Mouse (Mus musculus) heart, postnatal 10 days (tissue): ENCODE results near the gene Hist1h2bg. TPM values are rescaled to one million over a fixed set of nuclear protein-coding genes. Genes with fewer than 3 reads are reported as not detected.
"Not testable (repeated sequence)": the region's sequence is repeated elsewhere in the genome, so short reads cannot be mapped to it uniquely, and the experiment has no call there.

Source experiments
- DNase-seq, 2 experiments: peaks; one replicate each; pipeline ENCODE4 v3.0.0; 2021
- intact Hi-C: fragments of 180-260 bp; cut with DNase I; formaldehyde crosslinking; loops from one replicate; pipeline ENCODE4 v1.15.1; 2025
- total RNA-seq, 2 experiments: library from RNA; stranded (reverse); gene quantifications; 2 replicates each; pipeline ENCODE4 v1.2.3; 2021

Hist1h2bg gene
- total RNA-seq, 2 experiments from 2014 or later: 285 to 300 TPM

GRCm38 (mm10) chr13:23560699-23561098 lies 10.5 kb upstream of the Hist1h2bg start:
- DNase-seq, intact Hi-C loops: not testable (repeated sequence)

DNA sequence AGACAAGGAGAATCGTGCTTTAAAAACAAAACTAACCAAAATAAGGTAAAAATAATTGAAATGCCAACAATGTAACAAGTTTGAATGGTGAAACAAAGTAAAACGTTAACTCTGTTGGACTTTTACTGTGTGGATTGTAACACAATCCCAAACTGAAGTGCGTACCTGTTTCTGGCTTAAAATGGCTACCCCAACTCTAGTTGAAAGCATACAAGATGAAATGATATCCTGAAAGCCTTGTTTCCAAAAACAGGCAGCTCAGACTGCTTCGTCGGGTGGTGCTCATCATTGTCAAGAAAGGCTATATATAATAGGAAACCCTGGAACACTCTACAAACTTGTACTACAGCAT lies 9.7 kb upstream of the Hist1h2bg start:
- DNase-seq, intact Hi-C loops: not testable (repeated sequence)

DNA sequence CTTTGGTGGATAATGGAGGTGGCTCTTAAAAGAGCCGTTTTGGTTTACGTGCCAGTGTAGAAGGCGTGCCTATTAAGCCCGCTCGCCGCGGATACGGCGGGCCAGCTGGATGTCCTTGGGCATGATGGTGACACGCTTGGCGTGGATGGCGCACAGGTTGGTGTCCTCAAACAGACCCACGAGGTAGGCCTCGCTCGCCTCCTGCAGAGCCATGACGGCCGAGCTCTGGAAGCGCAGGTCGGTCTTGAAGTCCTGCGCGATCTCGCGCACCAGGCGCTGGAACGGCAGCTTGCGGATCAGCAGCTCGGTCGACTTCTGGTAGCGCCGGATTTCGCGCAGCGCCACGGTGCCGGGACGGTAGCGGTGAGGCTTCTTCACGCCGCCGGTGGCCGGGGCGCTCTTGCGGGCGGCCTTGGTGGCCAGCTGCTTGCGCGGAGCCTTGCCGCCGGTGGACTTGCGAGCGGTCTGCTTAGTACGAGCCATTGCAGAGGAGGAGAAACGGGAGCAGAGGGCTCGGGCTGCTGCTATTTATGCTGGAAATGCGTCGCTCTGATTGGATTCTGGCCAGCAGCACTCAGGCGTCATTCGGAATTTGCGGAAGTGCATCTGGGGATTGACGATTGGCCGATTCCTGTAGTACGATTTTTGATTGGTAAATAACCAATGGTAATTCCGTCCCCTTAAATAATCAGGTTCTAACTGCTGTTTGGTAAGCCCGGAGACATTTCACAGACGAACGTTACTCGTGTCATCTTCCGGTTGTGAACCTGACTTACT lies 9.1 kb upstream of the Hist1h2bg start, which contains the start of gene Hist1h3e:
Gene Hist1h3e (minus strand): TSS at position 487 of the 777 bp plus-strand sequence.
- intact Hi-C loops: not testable (repeated sequence)
- DNase-seq: peak; percentile 96

DNA sequence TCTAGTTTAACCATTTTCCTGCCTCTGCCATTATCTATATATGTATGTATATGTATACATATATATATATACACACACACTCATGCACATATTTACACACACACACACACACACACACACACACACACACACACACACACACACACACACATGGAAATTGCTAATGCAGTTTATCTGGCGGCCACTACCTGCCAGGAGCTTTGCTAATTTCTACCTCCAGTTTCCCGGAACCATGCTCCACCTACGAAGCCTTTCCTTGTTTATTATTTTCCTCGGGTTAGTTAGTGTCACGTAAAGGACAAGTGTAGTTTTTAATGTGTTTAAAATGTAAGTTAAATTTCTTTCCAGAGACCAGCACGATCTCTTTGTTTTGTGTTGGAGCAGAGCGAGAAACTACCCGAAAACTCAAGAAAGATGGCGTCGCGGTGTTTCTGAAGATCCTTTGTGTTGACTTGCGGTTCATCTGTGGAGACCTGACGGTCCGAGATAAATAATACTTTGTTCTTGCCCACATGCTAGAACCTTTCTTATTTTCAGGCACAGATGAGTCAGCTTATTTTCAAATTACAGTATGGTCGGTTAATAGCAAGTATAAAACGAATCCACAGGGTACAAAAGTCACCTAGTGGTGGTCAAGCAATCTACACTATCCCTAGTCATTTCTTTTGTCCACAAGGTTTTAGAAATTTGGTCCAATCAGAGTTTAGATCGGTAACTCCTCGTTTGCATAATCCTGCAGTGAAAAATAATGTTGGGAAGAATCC lies 8.3 kb upstream of the Hist1h2bg start:
- intact Hi-C loops: no loop called here

GRCm38 (mm10) chr13:23564482-23564881 lies 6.7 kb upstream of the Hist1h2bg start:
- no peak for DNase-seq
- intact Hi-C loops: no loop called here

More for the DNA sequence above, 8.3 kb upstream of the Hist1h2bg start:
- DNase-seq: peak; percentile 62 to 70

DNA sequence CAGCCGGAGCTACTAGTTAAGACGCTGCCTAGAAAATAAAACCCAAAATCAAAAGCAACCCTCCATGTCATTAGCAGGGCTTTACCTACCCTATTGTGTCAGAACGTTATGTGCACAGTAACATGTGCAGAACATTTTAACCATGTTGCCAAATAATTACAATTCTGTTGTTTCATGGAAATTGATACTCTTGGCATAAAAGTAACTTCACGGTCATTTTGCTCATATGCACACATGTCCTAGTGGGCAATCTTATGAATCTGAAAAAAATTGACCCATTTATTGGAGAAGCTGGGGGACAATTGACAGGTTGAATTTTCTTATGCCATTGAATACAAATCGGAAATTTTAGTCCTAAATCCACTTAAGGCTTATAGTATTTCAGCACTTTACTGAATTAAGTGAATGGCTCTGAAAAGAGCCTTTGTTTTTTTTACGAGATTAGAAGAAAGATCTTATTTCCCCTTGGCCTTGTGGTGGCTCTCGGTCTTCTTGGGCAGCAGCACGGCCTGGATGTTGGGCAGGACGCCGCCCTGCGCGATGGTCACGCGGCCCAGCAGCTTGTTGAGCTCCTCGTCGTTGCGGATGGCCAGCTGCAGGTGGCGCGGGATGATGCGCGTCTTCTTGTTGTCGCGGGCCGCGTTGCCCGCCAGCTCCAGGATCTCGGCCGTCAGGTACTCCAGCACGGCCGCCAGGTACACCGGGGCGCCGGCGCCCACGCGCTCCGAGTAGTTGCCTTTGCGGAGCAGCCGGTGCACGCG lies 755 bp upstream of the Hist1h2bg start:
- intact Hi-C loops, DNase-seq: not testable (repeated sequence)

GRCm38 (mm10) chr13:23571504-23572217 lies 465 bp downstream of the Hist1h2bg start:
- intact Hi-C loops: not testable (repeated sequence)

DNA sequence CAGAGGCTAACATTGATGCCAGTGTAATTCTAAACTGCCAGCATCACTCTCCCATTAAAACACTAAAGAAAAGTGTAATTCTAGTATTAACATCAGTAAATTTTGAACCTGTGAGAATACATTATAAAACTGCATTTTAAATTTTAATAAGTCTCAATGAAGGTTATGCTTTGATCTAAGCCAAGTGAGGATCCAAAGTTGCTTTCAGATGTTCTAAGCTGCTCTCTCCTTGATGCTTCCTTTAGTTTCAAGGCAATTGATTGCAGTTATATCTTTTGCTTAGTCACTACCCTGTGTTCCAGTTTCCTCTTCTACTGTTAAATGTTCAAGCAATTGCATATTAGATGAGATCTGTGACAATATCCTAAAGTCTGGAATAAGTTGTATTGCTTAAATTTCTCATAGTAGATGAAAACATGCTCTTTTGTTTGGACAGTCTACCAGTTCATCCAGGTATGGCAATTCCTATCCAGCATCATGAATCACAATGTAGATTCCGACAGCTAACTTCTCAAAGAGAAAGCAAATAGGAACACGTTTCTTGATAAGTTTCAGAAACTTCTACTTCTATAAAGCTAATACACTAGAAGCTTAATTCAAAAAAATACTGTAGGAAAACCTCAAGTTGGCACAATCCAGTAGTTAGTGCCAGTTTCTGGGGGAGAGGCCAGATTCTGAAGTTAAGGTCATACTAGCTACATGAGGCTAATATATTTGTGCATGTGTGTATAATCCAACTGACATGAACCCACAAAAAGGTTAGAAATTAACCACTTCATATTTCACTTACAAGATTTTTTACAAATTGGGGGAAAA lies 1.2 kb downstream of the Hist1h2bg start:
- DNase-seq: no peak
- intact Hi-C loops: no loop called here

More at GRCm38 (mm10) chr13:23571504-23572217, 465 bp downstream of the Hist1h2bg start:
- not testable (repeated sequence) for DNase-seq

- DNase-seq, intact Hi-C loops: not testable (repeated sequence)
Observed at GRCm38 (mm10) chr13:23573034-23573897, 2.1 kb downstream of the Hist1h2bg start.

DNA sequence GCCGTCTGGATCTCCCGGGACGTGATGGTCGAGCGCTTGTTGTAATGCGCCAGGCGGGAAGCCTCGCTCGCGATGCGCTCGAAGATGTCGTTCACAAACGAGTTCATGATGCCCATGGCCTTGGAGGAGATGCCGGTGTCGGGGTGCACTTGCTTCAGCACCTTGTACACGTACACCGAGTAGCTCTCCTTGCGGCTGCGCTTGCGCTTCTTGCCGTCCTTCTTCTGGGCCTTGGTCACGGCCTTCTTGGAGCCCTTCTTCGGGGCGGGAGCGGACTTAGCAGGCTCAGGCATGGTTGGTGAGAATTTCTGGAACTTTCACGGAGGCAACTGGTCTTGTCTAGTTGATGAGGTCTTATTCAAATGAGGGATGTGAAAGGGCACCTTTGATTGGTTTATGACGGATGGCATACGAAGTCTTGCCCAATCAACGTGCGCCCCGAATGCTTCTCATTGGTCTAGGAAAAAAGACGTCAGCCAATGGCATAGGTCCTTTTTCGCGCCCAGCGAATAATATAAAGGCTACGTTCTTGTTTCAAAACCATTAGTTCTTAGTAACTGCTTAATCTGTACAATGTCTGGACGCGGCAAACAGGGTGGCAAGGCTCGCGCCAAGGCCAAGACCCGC lies 2.8 kb downstream of the Hist1h2bg start, which contains the start of the genes Hist1h2bf and Hist1h2ad:
Gene Hist1h2bf (minus strand): TSS at position 299 of the 627 bp plus-strand sequence.
Gene Hist1h2ad (plus strand): TSS at position 484 of the 627 bp plus-strand sequence.
- intact Hi-C loops: loop anchor here (1.0 kb wide), 1 partner anchor 47 kb away; the partner anchor contains the start of gene Hist1h2be

GRCm38 (mm10) chr13:23574546-23575170 lies 3.5 kb downstream of the Hist1h2bg start:
- intact Hi-C loops: loop anchor here (1.0 kb wide), 1 partner anchor 47 kb away; the partner anchor contains the start of gene Hist1h2be
- not testable (repeated sequence) for DNase-seq

More for the DNA sequence above, 2.8 kb downstream of the Hist1h2bg start, which contains the start of the genes Hist1h2bf and Hist1h2ad:
- peak; percentile 91 to 92 for DNase-seq

- intact Hi-C loops: no loop called here
- peak; percentile 73 to 74 for DNase-seq
Observed at GRCm38 (mm10) chr13:23575271-23575851, 4.2 kb downstream of the Hist1h2bg start, which contains the start of gene Hist1h3d. Gene Hist1h3d (plus strand): TSS chr13:23575763.

DNA sequence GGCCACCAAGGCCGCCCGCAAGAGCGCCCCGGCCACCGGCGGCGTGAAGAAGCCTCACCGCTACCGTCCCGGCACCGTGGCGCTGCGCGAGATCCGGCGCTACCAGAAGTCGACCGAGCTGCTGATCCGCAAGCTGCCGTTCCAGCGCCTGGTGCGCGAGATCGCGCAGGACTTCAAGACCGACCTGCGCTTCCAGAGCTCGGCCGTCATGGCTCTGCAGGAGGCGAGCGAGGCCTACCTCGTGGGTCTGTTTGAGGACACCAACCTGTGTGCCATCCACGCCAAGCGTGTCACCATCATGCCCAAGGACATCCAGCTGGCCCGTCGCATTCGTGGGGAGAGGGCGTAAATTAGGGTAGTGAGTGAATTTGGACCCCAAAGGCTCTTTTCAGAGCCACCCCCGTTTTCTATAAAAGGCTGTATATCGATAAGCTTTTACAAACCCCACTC lies 4.7 kb downstream of the Hist1h2bg start:
- intact Hi-C loops, DNase-seq: not testable (repeated sequence)

DNA sequence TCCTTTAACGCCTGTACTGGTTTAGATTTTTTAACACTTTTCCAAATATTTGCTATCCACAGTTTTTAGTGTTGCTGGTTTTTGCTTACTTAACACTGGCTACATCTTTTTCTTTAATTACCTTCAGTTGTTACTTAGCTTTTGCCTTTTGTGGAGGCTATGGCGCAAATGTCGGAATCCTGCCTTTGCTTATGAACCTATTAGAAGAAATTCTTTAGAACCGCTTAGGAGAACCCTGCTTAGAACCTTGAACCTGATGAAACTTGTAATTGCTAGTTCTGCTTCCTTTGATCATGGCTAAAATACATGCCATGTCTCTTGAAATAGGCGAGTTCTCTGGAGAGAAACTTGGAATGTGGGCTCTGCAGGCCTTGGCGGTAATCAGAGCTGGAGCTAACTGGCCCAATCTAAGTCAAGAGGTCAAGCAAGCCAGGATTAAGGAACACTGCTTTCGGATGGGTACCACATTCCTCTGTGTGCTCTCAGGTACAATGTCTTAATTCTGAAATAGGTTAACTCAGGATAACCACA lies 5.2 kb downstream of the Hist1h2bg start:
- intact Hi-C loops: no loop called here
- DNase-seq: no peak

DNA sequence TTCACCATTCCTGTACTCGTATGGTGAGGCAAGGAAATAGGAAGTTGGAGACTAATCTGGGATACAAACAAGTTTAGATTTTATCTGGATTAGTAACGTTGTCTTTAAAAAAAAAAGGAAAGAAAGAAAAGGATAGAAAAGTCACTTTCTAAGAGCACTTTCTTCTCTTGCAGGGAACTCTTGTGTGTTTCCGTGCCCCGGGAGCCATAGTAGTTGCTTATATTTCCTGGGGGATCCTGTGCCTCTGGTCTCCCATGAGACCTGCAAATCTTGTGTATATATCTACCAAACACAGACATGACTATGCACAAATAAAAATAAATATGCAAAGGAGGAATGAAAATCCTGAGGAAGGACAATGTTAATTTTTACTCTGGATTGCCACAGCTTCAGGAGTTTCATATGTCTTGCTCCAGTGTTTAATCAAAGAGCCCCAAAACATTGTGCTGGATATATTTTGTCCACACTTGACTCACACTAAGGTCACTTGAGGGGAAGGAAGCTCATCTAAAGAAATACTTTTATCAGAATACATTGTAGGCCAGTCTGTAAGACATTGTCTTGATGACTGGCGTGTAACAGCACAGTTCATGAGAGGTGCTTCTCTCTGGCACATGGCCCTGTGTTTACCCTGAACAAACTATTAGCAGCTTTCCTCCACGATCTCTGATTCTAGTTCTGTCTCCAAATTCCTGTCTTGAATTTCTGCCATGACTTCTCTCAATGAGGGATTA lies 5.9 kb downstream of the Hist1h2bg start:
- intact Hi-C loops: no loop called here
- no peak for DNase-seq
